In genomic region chr17:56831111-56831816, GRCm38 (mm10) we compare ENCODE assay signal across 8 mouse cellular contexts. TPM values are rescaled to one million over a fixed set of nuclear protein-coding genes. Genes with fewer than 3 reads are reported as not detected.
DNase-seq lines count a peak whose midpoint lies in the region; ATAC-seq lines count a peak whose summit lies in the region.

No protein-coding gene starts in this region.

- H3K9me3 ChIP-seq in intestine, embryonic 14.5 days (ENCODE audit: control insufficient read depth, low read length) = no peaks in the 10 kb centered on the region

- peaks cover 13% of the 10 kb centered on the region for H3K27me3 ChIP-seq in intestine, embryonic 14.5 days (replicated peaks; ENCODE audit: control insufficient read depth, insufficient read depth, low read length)

- H3K4me3 ChIP-seq in intestine, embryonic 14.5 days (ENCODE audit: low read depth, low read length) = peak overlapping the region; percentile 59

- H3K9ac ChIP-seq in intestine, embryonic 14.5 days (ENCODE audit: low read length) = peak overlapping the region; percentile 50

- peak; percentile 98 for ATAC-seq in intestine, embryonic 14.5 days (replicated peaks; ENCODE audit: low FRiP score, low TSS enrichment, low read depth)

- WGBS in intestine, embryonic 14.5 days = under 1% methylated on average over 41 of the region's 42 CpGs

- peak; percentile 99 to 100 for DNase-seq in adrenal gland, adult (ENCODE audit: inconsistent age in 2 of 2, low spot score in 1 of 2)
- peak; percentile 98 for DNase-seq in embryo, embryonic 10.5 days (ENCODE audit: low spot score)
- DNase-seq in gastrocnemius, postnatal 14 days = peak; percentile 99
- DNase-seq in intestine, embryonic 14.5 days (ENCODE audit: low spot score) = peak; percentile 97
- DNase-seq in left cerebral cortex, postnatal 14 days (ENCODE audit: low spot score in 2 of 2) = peak; percentile 98 to 99
- DNase-seq in mesoderm, embryonic 11.5 days (ENCODE audit: low read depth, low spot score) = peak; percentile 98
- peak; percentile 96 to 97 for DNase-seq in right cerebral cortex, postnatal 36 days (ENCODE audit: low spot score in 2 of 2)
- DNase-seq in yolk sac, embryonic 10.5 days (ENCODE audit: low spot score) = peak; percentile 98

- H3K36me3 ChIP-seq in intestine, embryonic 14.5 days (ENCODE audit: control insufficient read depth, insufficient read depth, low read length) = no peaks in the 10 kb centered on the region

- no peak overlapping the region for H3K27ac ChIP-seq in intestine, embryonic 14.5 days (ENCODE audit: low read depth)

- intact Hi-C loops in gastrocnemius, postnatal 14 days (cut with DNase I; ENCODE audit: low total_unique reads) = no loop called here
- intact Hi-C loops in left cerebral cortex, postnatal 14 days (cut with DNase I) = no loop called here

- H3K4me2 ChIP-seq in intestine, embryonic 14.5 days (ENCODE audit: low read length) = peak overlapping the region; percentile 82

- H3K4me1 ChIP-seq in intestine, embryonic 14.5 days (replicated peaks; ENCODE audit: control insufficient read depth, insufficient read depth, low read length) = peaks cover 5% of the 10 kb centered on the region; the same call in 1 of the 2 replicates

RNA-seq across cellular contexts. Expression of gene Rfx2, which starts 0.5 kb away (rescaled TPM):
- total RNA-seq in gastrocnemius, postnatal 14 days (2021) = 1 to 10 TPM; 3.3 to 4.7 TPM
- polyA plus RNA-seq in intestine, embryonic 14.5 days (2014; fragmentation: Nextera tagmentation; extraction: Ambion mirVana) = 4.5 and 4.9 TPM in 2 replicates
- 1 to 10 TPM; 2.1 to 2.4 TPM for total RNA-seq in left cerebral cortex, postnatal 14 days (2021)

RNA-seq across cellular contexts. Expression of gene Acsbg2, which starts 43.0 kb away (rescaled TPM):
- not detected for total RNA-seq in gastrocnemius, postnatal 14 days (2021)
- not detected in 2 replicates for polyA plus RNA-seq in intestine, embryonic 14.5 days (2014; fragmentation: Nextera tagmentation; extraction: Ambion mirVana)
- total RNA-seq in left cerebral cortex, postnatal 14 days (2021) = not detected

RNA-seq across cellular contexts. Expression of gene 1700061G19Rik, which starts 44.0 kb away (rescaled TPM):
- not detected for total RNA-seq in gastrocnemius, postnatal 14 days (2021)
- 0.12 and 0.34 TPM in 2 replicates for polyA plus RNA-seq in intestine, embryonic 14.5 days (2014; fragmentation: Nextera tagmentation; extraction: Ambion mirVana)
- under 1 TPM in 1 of 2 experiments, not detected in 1; 0.18 TPM for total RNA-seq in left cerebral cortex, postnatal 14 days (2021)
